Mouse (Mus musculus): ENCODE results near the gene Il10ra.

The Il10ra gene

DNA sequence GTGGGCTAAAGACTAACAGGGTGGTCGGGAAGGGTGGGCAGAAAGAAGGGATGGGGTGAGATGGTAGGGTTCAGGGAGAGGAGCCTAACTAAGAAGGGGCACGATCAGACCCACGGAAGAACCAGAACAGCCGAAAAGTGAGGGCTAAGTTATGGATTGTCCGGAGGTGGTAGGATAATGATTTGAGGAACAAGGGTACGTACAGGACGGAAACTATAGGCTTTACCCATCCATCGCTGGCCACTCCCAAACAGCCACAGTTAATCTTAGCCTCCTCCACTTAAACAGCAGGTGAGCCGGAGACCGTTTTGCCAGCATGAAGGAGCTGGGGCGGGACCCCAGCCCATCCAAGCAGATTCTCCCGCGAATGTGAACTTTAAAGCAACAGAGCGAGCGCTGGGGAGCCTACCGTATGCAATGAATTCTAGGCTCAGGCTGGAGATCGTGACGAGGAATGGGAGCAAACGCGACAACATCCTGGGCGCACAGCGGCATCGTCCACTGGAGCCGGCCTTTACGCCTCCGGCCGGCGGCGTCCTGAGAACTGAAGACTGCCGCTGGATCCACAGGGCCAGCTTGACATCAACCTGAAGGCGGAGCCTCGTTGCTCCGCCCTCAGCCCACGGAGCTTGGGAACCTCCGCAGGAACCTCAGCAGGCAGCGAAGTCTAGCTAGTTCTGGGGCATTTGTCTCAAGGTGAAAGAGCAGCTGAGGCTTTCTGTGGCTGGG, at the start of gene Il10ra:
Gene Il10ra (minus strand): TSS at position 553 of the 729 bp plus-strand sequence.
- DNase-seq = peak; percentile 70

DNA sequence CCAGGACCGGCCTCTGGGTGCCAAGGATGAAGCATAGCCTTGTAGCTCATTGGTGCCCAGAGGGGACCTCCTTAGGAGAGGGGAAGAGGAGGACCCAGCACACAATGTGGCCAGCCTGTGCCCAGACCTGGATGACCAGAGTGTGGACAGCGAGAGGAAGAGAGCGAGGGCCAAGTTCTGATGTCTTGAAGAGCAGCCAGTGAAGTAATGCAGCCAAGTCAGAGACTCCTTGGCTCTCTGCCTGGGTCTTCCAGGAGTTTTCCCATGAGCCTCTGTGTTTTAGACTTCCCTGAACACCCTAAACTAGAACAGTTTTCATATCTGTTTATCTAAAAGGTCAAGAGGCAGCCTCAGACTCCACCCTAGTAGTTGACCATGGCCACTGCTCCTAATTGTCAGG, 48.7 kb upstream of the Il10ra start:
- no peak for DNase-seq

- no peak for DNase-seq
These were observed 45.0 kb upstream of the Il10ra start for GRCm38 (mm10) chr9:45313913-45314312.

- DNase-seq = no peak
These were observed 42.9 kb upstream of the Il10ra start for GRCm38 (mm10) chr9:45311858-45312257.

- DNase-seq = no peak
These were observed 39.6 kb upstream of the Il10ra start for GRCm38 (mm10) chr9:45308521-45308920.

DNA sequence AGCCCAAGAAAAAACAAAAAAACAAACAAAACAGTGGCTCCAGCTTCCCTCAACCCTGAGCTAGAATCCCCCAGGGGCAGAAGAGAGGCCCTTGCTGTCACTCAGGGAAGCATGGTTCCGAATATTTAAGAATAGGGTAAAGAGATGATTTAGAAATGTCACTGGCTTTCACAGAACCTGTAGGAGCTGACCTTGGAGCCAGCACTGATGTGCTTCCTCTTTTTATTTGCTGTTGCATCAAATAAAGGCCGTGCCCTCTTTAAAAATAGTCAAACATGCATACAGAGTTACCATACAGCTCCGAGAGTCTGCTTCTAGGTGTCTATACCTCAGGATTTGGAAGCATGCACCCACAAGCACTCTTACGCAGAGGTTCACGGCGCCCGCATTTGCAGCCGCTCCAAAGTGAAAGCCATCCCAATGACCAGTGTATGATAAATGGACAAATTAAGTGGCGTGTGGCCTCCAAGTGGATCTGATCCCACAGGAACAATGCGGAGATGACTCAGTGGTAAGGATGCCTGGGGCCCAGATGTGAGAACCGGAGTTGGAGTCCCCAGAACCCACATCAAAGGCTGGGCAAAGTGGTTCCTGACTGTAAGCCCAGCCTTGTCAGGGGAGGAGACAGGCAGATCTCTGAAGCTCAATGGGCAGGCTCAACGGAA, 37.9 kb upstream of the Il10ra start:
- no peak for DNase-seq

GRCm38 (mm10) chr9:45301771-45302170, 32.8 kb upstream of the Il10ra start:
- DNase-seq = no peak

DNA sequence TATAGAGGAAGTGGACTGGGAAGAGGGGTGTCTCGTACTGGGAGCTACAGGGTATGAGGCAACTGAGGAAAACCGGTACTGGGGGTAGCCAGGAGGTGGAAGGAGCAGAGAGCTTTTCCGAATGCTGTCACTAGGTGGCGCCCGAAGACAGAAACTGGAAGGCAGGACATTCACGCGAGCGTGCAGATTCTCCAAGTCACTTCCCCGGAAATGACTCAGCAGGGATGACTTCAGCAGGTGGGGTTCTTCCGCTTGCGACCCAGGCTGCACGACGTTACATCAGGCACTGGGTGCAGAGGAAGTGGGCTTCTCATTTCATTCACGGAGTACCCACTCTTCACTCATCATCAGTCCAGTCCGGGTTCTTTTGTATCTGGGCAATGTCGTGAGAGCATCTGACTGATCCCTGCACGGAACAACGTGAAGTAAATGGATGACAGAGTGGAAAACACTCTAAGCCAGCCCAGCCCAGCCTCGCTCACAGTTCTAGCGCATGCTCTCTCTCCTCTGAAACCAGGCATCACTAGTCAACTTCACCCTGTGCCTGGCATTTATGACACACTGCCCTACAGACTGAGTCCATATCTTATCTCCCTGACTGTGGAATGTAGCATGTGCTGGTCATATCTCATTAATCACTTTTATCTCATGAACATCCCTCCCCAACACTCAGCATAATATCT, 31.6 kb upstream of the Il10ra start:
- DNase-seq = peak; percentile 93

GRCm38 (mm10) chr9:45299231-45300006, 30.5 kb upstream of the Il10ra start:
- no peak for DNase-seq

GRCm38 (mm10) chr9:45294210-45295011, 25.5 kb upstream of the Il10ra start:
- no peak for DNase-seq

- DNase-seq = peak; percentile 87
These were observed 22.7 kb upstream of the Il10ra start for GRCm38 (mm10) chr9:45291481-45292168.

DNA sequence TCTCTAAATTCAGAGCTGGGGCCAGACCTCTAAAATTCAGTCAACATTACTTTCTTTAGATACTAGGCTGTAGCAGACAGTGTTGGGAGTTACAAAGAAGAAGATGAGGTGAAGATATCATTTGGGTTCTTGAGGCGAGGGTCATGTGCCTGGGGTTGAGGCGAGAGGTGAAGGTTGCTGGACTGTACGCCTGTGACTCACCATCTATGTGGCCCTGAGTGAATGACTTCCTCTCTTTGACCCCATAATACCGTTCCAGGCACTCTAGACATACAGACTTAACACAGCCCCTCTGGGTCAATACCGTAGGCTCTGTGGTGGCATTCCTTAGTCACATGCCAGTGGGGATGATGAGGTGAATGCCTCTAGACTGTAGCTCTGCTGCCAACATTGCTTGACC, 13.5 kb upstream of the Il10ra start:
- no peak for DNase-seq

- no peak for DNase-seq
These were observed 11.9 kb upstream of the Il10ra start for GRCm38 (mm10) chr9:45280891-45281290.

GRCm38 (mm10) chr9:45280059-45280458, 11.1 kb upstream of the Il10ra start:
- DNase-seq = no peak

DNA sequence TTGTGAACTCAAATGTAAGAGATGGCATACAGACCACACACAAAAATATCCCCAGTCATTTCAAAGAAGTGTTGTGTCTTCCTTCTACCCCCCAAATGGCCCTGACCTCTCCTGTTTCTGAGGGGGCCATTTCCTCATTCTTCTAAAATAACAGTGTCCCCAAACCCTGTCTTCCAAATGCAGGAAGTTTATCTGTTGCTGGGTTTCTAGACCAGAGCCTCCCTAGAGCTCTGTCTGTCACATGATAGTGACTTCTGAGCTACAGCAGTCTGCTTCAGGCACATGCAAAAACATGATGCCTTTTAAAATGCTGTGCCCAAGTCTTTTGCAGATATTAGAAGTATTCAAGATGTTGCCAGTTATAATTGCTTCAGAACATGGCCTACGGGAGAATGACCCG, 5.7 kb upstream of the Il10ra start:
- DNase-seq = no peak

DNA sequence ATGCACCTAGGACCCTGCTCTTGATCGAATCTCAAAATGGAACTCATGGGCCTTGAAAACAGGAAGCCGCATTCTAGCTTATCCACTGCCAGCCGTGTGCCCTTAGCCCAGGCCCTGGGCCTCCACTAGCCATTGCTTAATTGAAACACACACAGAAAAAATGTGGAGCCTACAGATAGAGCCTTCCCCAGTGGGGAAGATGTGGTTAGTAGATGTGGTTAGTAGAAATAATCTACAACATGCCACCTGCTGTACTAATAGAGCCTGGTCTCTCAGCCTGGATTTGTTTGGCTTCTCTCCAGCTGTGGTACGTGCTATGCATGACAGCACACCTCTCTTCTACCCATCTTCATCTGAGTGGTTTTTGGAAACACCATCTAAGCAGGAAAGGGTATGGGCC, 5.3 kb upstream of the Il10ra start:
- no peak for DNase-seq

- no peak for DNase-seq
These were observed 3.3 kb upstream of the Il10ra start for GRCm38 (mm10) chr9:45272213-45272612.

- DNase-seq = no peak
These were observed 870 bp downstream of the Il10ra start for GRCm38 (mm10) chr9:45268079-45268478.

GRCm38 (mm10) chr9:45267099-45267498, 1.9 kb downstream of the Il10ra start:
- no peak for DNase-seq

- no peak for DNase-seq
These were observed 7.1 kb downstream of the Il10ra start for GRCm38 (mm10) chr9:45261872-45262271.

DNA sequence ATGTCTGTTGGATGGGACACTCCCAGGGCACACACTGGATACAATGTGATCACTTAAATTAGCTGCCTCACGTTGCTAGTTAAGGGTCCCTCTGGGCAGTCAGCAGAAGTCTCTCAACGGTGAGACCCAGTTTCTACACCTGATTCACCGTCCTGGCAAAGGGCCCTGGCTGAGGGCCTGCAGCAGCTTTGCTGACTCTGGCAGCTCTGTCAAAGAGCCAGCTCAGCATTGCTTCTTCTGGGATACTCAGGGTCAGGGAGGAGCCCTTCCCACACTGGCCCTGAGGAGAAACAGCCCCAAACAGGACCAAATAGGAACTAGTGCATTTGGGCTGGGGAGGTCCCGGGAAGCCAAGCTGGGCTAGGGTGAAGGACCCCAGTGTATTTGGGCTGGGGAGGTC, 7.5 kb downstream of the Il10ra start:
- peak; percentile 91 for DNase-seq

- DNase-seq = peak; percentile 5
These were observed 9.9 kb downstream of the Il10ra start for GRCm38 (mm10) chr9:45259065-45259464.

Data from cerebellum, adult 9-11 months (tissue).